Mouse (Mus musculus) common myeloid progenitor, adult 5-6 weeks (primary cell): ENCODE data around the gene Crip2. TPM values are rescaled to one million over a fixed set of nuclear protein-coding genes. Genes with fewer than 3 reads are reported as not detected.

Experiments used
- ATAC-seq: replicated peaks from 2 replicates; pipeline ENCODE4 v1.8.0; 2016; ENCODE audit warnings: low read depth, mild to moderate bottlenecking, moderate TSS enrichment, inconsistent platforms; ENCODE audit not compliant: poor library complexity, severe bottlenecking
- total RNA-seq: library from RNA; stranded (forward); fragments of 200-1000, 187-1606 nt; gene quantifications from 2 replicates; pipeline ENCODE4 v1.2.3, GENCODE M21; 2017

Gene Crip2
- total RNA-seq, 1 experiment from 2014 or later, result 6.3 TPM

DNA sequence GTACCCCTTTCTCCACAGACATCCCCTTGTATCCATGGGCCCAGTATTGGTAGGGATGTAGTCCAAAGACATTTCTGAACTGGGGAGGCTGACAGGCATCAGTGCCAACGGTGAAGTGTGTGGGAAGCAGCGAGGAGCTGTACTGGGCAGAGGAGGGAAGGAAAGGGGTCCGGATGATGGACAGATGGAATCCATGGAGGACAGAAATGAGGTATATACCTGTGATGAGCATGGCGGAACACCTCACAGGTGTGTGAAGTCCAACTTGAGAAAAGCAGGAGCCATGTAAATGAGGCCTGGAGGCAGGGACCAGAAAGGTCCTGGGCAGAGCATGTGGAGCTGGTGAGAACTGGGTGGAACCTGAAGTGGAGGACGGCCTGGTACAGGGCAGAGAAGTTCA lies 5.6 kb downstream of the Crip2 start:
- no peak for ATAC-seq

DNA sequence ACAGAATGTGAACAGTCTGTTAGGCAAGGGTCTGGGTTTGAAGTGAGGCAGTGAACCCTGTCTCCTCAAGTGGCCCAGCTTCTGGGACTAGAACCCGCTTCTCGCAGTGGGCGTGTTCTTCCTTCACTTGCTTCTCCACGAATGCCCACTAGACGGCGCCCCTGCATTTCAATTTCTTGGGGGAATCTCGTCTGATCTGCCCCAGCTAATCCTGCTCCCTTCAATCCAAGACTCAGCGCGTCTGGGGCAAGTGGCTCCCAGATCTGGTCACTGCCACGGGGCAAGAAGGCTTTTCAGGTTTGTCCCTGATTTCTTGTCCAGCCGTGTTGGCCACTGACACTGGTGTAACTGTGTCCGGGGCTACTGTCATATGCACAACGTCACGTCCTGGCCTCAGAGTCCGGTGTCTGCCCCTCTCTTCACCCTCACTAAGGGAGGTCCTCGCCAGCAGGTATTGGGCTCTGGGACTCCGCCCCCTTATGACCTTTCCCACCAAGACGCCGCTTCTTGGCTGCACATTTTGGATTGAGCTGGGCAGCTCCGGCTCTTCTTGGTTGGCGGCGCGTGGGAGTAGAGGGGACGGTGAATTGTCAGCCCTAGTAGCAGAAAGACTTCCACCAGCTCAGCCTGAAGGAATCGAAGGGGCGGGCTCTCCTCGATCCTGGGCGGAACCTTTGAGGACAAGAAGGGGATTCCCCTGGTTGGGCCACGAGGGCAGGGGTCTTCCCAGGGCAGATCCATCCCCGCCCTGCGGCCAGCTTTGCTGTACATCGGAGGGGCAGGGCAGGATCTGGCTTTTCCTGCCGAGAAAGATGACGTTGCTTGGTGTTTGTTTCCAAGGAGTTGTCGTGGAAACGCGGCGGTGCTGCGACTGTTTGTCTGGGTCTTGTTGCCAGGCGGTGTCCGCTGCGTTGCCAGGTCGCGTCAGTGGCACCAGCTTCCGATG lies 6.3 kb downstream of the Crip2 start, which contains the start of gene Crip1:
Gene Crip1, plus strand, starts transcription at position 205 of the 946 bp plus-strand sequence.
- ATAC-seq, result peak; percentile 57

DNA sequence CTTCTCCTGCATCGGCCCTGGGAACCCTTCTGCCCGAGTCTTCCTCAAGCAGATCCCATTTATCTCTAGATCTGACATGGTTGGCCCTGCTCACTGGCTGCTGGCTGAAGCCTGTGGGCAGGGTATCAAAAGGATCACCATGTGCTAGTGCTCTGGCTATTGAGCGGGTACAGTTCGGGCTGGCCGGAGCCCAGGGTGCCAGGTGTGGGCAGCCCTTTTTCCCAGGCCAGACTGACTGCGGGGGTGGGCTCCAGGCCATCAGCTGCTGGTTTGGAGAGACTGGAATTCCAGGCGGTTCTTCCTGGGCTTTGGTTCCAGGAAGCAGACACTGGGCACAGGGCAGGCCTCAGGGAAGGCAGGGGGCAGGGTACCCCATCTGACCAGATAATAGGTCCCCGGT lies 7.4 kb downstream of the Crip2 start:
- ATAC-seq, result no peak

DNA sequence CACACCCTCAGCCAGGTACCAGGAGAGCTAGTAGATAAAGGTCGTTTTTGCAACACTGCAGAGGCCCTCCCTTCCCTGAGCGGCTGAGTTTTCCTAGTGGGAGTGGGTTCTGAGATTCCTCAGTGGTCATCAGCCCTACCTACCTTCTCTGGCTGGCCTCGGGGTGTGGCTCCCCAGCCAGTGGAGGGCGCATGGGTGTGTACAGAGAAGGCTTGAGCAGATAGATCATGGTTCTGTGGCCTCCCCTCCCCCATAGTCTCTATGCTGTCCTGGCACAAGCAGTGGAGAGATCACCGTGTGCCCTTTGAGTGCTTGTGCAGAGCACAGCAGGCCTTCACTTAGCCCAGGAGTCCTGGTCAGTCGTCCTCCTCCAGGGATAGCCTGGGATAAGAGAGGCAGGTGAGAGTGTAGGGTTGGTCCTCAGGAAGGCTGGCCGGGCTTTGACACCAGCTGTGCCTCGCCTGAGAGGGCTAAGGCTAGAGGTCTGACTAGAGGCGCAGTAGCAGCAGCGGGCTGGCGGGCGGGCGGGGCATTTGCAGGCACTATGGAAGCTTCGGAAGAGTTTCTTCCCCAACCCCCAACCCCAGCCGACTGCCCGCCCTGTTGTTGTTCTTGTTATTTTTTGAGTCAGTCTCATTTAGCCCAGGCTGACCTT lies 8.5 kb downstream of the Crip2 start:
- ATAC-seq, result no peak

DNA sequence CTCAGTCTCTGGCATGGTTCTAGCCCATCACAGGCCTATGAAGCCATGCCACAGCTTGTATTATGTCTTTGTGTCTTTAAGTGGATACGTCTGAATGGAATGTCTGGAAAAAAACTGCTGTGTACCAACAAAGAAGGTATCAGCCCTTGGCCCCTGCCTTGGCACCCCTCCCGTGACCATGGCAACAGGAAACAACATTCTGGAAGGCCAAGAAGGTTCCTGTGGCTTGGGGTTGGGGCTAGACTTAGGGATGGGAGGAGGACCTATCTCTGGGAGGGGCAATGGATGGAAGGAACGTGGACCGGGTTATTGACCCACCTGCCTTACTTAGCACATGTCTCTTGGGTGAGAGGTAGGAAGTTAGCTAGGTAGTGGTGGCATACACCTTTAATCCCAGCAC lies 9.3 kb downstream of the Crip2 start:
- no peak for ATAC-seq

DNA sequence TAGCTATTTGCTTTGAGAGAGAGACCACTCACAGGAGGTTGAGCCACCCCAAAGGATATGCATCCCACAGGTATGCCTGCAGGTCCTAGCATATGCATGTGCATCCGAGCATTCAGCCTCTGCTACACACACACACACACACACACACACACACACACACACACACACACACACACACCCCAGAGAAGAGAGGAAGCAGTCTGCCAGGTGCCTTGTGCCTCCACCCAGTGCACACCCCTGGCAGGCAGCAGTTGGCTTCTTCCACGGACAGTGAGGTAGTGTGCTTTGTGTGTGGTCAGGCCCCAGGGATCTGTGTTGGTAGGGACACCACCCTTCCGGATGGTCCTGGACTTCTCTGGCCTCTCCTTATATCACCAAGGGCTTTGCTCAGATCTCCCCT lies 9.9 kb downstream of the Crip2 start:
- ATAC-seq, result no peak

DNA sequence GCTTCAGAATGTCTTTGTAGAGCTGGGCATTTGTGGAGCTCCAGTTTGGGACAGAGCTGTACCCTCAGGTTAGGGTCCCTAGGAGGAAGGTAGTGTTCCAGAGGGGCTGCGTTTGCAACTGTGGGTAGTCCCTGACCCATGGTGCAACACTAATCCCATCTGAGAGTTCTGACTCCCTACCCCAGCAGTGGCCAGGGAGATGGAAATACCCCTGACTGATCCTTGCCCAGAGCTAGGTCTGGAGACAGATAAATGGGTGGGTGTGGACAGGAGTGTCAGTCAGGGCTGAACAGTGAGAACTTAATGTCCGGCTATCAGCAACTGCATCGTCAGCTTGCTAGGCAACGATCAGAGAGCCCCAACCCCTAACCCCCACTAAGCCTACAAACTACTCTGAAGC lies 10.6 kb downstream of the Crip2 start:
- no peak for ATAC-seq

DNA sequence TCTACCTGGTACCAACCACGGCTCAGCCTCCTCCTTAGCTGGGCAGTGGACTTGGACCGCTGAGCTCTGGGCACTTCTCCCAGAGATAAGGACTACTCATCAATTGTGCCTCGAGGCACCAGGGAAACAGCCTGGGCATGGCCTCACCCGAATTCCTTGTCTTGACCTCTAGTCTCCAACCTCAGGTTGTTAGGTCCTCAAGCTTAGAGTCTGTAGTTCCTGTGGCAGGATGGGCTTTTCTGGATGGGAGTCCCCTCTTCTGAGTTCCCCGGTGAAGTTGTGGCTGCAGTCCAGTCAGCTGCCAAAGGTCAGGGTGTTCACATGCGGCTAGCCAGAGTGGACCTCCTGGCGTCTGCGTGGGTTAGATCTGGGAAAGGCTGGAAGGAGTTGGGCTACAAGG lies 11.0 kb downstream of the Crip2 start:
- ATAC-seq, result no peak

DNA sequence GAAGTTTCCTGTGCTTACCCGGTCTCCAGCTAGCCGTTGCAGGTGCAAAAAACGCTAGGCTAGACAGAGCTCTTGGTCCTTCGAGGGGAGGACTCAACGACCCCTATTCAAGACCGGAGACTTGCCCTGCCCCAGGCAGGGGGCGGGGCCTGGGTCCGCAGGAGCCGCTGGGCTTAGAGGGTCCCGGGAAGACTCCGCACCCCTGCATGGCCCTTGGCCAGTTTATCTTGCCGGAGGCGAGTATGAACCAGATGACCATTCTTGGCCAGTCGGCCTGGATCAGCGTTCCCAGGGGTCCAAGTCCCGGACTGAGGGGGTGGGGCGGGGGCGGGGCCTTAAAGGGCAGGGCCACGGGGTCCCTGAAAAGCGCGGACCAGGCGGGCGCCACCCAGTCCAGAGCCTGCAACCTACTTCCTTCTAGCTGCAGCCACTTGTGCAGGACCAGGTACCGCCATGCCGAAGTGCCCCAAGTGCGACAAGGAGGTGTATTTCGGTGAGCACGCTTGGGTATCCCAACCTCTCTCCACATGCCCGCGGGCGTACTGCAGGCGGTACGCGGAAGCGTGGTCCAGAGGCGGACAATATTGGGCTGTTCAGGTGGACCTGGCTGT lies 11.7 kb downstream of the Crip2 start:
- peak; percentile 9 for ATAC-seq

DNA sequence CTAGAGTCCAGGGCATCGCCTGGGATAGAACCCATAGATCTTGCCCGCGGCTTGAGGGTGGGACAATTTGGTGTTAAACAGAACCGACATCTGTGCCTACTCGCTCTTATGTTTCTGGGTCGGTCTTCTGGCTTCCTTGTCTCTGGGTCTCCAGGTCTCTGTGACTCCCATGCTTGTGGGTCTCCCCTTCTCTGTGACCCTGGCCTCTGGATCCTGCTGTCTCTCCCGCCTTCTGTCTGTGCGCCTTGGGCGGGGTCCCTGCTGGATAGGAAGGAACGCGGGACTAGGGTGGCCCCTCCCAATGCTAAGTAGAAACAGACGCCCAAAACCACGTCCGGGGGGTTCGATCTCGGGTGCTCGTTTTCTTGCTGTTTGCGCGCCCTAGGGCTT lies 12.2 kb downstream of the Crip2 start:
- ATAC-seq, result no peak

DNA sequence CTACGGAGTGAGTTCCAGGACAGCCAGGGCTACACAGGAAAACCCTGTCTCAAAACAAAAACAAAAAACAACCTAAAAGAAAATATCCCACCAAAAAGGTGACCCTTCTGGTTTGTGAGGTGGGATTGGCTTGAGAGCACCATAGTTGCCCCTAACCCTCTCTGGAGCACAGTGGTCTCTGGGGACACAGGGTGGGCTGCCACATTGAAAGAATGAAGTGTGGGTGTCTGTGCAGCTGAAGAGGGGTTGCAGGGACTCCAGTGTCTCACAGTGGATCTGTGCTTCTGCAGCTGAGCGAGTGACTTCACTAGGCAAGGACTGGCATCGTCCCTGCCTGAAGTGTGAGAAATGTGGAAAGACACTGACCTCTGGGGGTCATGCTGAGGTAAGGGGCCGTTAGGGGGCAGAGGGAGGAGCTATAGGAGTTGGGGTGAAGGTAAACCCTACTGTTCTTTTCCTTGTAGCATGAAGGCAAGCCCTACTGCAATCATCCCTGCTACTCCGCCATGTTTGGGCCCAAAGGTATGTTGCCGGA lies 13.0 kb downstream of the Crip2 start:
- no peak for ATAC-seq

DNA sequence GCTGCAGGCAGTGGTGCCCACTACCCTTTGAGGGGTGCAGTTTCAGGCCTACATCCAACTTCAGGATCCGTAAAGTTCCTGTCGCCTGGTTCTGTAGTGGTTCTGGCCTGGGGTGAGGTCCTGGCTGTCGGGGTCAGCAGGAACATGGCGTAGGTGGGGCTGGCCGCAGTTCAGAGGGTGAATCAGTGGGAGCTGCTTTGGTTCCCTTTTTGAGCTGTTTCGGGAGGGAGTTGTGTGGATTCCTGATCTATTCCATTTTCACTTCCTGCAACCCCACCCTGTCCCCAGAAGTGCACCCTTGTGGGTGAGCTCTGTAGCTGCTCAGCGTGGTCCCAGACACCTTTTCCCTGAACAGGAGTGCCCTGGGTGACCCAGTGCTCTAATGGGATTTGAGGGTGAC lies 13.9 kb downstream of the Crip2 start:
- ATAC-seq, result no peak

DNA sequence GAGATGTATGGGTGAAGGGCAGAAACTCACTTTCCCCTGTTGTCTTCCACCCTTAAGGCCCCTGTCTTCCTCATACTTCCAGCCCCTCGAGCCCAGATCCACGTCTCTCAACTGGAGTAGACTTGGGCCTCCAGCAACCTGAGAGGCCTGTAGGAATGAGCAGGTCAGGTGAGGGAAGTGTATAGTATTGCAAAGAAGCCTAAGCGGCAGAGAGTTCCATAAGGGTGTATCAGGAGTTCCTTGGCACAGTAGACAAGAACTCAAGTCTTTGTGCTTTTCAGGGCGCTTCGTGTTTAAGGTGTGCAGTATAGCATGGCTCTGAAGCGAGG lies 14.7 kb downstream of the Crip2 start:
- ATAC-seq, result no peak

DNA sequence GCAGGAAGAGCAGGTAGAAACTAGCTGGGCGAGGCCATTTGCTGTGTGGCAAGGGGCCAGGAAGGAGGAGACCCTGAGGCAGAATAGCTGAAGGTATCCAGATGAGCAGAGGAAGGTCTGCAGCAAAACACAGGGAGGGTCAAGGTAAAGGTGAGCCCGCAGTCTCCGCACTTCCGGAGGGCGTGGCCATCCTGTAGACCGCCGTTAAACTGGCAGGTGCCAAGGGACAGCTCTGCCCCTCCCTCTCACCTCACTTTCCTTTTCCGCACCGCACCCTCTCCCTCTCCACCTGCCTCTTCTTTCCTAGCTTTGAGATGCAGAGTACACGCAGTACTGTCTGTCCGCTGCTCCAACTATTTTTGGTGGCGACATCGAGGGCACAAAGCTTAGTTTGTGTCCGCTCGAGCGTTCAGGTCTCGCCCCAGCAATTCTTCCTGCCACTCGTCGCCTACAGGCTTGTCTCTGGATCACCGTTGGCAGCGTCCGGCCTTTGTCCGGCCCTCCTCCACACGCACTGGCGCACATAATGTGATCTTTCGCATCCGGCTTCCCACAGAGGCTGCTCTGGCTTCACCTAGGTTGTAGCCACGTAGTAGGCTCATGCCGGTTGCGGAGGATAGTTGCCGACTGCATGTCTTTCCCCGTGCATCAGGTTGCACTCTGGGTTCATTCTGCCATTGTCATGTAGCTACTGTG lies 15.2 kb downstream of the Crip2 start:
- ATAC-seq, result peak; percentile 3

DNA sequence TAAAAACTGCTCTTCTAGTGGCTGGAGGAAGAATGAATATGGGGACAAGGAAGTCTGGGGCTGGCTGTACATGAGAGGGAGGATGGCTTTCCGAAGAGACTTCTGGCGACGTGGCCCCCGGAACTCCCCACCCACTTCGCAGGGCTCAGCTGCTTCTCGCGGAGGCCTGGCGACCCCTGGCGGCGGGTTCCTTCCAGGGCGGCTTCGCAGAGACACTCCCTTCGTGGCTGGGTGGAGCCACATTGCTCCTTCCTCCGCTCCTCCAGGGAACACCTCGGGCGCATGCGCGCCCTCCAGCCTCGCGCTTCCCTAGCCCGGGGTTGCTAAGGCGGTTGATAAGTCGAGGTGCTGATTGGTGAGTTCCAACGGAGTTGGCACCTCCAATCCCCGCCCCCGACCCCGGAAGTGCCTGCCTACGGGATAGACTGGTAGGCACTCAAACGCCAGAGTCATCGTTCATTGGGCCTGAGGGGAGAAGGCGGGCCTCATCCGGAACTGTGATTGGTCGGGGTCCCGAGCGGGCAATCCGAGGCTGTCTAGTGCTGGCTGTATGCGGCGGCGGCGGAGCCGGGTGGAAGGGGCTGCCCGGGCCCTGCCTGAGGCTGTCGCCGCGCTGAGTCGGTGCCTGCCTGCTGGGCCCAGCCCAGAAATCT lies 16.0 kb downstream of the Crip2 start, which contains the start of gene Tedc1:
Gene Tedc1, plus strand, starts transcription at position 535 of the 653 bp plus-strand sequence.
- ATAC-seq, result peak; percentile 86

DNA sequence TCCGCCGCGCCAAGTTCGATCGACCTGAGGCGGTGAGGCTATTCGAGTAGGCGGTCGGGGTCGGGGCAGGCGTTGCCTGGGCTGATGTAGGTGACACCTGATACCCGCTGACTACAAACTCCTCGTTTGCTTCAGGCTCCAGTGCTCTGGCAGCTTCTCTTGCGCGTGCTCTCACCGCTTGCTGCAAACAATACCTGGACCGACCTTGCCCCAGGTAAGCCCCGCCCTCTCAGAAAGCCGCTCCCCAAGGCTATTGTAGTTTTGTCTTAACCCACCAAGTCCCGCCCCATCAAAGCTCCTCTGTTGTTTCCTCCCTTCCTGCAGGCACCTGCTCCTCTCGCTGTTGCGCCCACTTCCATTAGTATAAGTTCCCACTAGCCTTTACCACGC lies 16.5 kb downstream of the Crip2 start:
- ATAC-seq, result no peak

DNA sequence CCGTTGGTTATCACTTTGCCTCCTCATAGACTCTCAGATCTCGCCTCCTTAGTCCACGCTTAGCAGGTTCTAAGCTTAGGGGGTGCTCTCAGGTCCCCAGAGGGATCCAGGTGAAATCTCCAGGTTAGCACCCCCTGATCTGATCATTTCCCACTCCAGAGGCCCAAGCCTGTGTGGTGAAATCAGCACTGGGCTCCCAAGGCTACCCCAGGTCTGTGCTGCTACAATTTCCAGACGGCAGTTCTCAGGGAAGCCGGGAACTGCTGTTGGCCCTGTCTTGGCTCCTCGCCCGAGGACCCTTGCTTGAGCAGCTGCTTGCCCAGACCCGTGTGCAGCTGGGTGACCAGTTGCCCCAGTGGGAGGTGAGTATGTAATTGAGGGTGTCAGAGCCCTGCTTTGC lies 17.0 kb downstream of the Crip2 start:
- ATAC-seq, result no peak

DNA sequence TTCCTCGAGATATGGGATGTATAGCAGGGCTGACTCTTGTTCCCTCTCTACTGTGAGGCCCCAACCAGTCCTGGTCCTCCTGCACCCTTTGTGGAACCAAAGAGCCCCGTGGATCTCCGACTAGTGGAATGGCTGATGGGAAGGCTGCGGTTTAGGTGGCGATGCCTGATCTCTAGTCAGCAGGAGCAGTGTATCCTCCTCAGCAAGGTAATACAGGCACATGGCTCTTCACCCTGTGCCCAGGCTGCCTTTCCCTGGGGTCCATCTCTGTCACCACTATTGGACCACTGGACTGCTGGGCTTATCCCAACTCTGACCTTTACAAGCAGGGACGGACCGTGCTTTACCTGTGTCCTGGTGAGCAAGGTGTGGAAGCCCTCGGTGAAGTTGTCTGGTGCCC lies 17.5 kb downstream of the Crip2 start:
- ATAC-seq, result no peak

DNA sequence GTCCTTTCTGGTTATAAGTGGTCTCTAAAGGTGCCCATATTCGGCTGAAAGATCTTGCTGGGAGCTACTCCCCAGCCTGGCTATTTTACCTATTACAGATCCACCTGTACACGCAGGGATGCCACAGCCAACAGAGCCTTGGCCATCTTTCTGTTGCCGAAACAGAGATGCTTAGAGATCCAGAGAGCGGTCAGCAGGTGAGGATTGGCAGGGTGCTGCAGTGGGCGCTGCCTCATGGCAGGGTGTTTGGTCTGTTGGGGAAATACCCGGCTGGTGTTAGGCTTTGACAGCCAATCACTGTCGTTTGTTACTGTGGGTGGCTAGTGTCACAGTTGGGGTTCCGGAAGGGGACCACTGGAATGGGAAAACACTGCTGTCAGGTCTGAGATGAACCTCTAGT lies 17.9 kb downstream of the Crip2 start:
- no peak for ATAC-seq

DNA sequence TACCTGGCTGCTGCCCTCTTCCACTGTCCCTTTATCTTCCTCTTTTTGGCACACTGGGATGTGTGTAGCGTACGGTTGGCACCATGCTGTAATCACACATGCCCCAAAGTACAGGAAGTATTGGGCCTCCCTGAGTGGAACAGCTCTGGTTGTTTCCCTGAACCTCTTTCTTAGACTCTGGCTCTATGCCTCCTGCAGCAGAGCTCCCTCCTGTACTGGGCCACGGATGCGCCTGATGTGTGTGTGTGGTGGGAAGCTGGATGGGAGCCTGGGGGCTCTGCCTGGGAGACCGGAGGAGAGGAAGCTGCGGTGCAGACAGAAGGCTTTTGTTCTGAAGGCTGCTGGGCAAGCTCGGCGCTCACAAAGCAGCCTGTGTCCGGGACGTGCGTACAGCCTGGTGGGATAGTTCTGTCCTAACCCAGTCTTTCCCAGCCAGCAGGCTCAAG lies 23.5 kb downstream of the Crip2 start:
- peak; percentile 27 for ATAC-seq
